Mouse (Mus musculus) liver, embryonic 14.5 days (tissue): ENCODE data around the gene Rora. TPM values are rescaled to one million over a fixed set of nuclear protein-coding genes. Genes with fewer than 3 reads are reported as not detected.

Experiments used
- ATAC-seq: fragments of 200-750 bp; cut with Nextera tagmentation; 2 replicates; pipeline ENCODE4 v1.8.0; 2017; ENCODE audit warnings: moderate number of reproducible peaks, mild to moderate bottlenecking, moderate library complexity; ENCODE audit not compliant: insufficient read depth
- DNase-seq, 3 experiments: peaks; one replicate each; pipeline ENCODE4 v3.0.0-alpha.2; 2012 to 2013; ENCODE audit warnings: low read depth in 3 of 3, low spot score in 3 of 3
- H3K27ac ChIP-seq: fragments of 300-500 bp; sonication (generic); 2 replicates; pipeline ENCODE4 v1.5.1; 2014; ENCODE audit warnings: moderate library complexity, mild to moderate bottlenecking, control low read depth, inconsistent platforms
- H3K27me3 ChIP-seq: fragments of 300-500 bp; sonication (generic); 2 replicates; pipeline ENCODE4 v1.6.1; 2014; ENCODE audit warnings: mild to moderate bottlenecking, low read length, moderate library complexity; ENCODE audit not compliant: control insufficient read depth, insufficient read depth
- H3K36me3 ChIP-seq: fragments of 300-500 bp; sonication (generic); replicated peaks from 2 replicates; pipeline ENCODE4 v1.6.1; 2014; ENCODE audit warnings: low read depth; ENCODE audit not compliant: control insufficient read depth, insufficient read depth
- H3K4me1 ChIP-seq, 2 experiments: fragments of 200-500 bp in 1 of 2; fragments of 300-500 bp in 1 of 2; sonication (generic) in 1 of 2; replicated peaks; 2 replicates each; pipeline ENCODE4 v1.6.1; 2012 to 2014; ENCODE audit warnings: antibody characterized with exemption in 1 of 2, inconsistent platforms in 1 of 2, low read length in 1 of 2; ENCODE audit not compliant: control insufficient read depth in 2 of 2, insufficient read depth in 2 of 2
- H3K4me2 ChIP-seq: fragments of 300-500 bp; sonication (generic); 2 replicates; pipeline ENCODE4 v1.6.1; 2014; ENCODE audit warnings: low read depth, mild to moderate bottlenecking, control low read depth, moderate library complexity
- H3K4me3 ChIP-seq, 2 experiments: fragments of 200-500 bp in 1 of 2; fragments of 300-500 bp in 1 of 2; sonication (generic) in 1 of 2; 2 replicates each; pipeline ENCODE4 v1.5.1; 2012 to 2014; ENCODE audit warnings: low read depth in 2 of 2, low read length in 2 of 2, mild to moderate bottlenecking in 2 of 2, control low read depth in 1 of 2, inconsistent platforms in 1 of 2, moderate library complexity in 1 of 2; ENCODE audit not compliant: insufficient read depth in 1 of 2
- H3K9ac ChIP-seq: fragments of 300-500 bp; sonication (generic); replicated peaks from 2 replicates; pipeline ENCODE4 v1.6.1; 2014; ENCODE audit warnings: mild to moderate bottlenecking, control low read depth, moderate library complexity
- H3K9me3 ChIP-seq: fragments of 300-500 bp; sonication (generic); 2 replicates; pipeline ENCODE4 v1.6.1; 2016; ENCODE audit warnings: low read length, mixed read lengths; ENCODE audit not compliant: control insufficient read depth
- CTCF ChIP-seq: IDR thresholded peaks from 2 replicates; pipeline ENCODE4 v1.5.1; 2016; ENCODE audit warnings: antibody characterized with exemption, low read depth, control low read depth
- EP300 ChIP-seq: IDR thresholded peaks from 2 replicates; pipeline ENCODE4 v1.6.1; 2016; ENCODE audit warnings: antibody characterized with exemption, low read depth
- WGBS: fragments of 180-500 bp; shearing (Covaris S2); extraction: QIAGEN DNeasy Blood & Tissue Kit; methylation state at CpG from one replicate; pipeline ENCODE4 v1.1.7; 2014; ENCODE audit not compliant: insufficient replicate concordance; 5-methylcytosine and 5-hydroxymethylcytosine counted together
- polyA plus RNA-seq, 2 experiments: library from polyadenylated mRNA; depleted of rRNA in 1 of 2; stranded (reverse) in 1 of 2; unstranded in 1 of 2; fragments of >200 nt; fragmentation: Nextera tagmentation in 1 of 2; extraction: Ambion mirVana in 1 of 2; gene quantifications; 2 replicates each; pipeline versions ENCODE4 v1.2.1 to v1.2.3; 2012 to 2014

Rora gene
- polyA plus RNA-seq, 2 experiments, result 0.85 to 2.9 TPM

DNA sequence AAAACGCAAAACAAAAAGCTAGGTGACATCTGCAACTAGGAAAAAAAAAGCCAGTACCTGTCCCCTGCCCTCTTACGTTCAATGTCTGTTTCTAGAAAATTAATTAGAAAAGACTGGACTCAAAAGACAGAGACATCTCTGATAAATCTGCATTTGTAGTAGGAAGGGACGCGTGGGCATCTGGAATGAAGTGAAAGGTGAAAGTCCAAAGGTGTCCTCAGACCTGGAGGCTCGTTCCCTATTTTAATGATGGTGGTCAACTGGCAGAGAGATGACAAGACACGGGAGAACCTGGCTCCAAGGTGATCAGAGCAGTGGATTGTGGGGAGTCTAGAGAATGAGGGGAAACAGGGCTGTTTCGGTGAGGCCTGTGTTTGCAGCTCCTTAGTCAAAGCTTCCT lies 674.0 kb downstream of the Rora start:
- DNase-seq, result no peak
- peaks cover 7 to 25% of the 10 kb centered on the region in 2 experiments for H3K4me1 ChIP-seq

DNA sequence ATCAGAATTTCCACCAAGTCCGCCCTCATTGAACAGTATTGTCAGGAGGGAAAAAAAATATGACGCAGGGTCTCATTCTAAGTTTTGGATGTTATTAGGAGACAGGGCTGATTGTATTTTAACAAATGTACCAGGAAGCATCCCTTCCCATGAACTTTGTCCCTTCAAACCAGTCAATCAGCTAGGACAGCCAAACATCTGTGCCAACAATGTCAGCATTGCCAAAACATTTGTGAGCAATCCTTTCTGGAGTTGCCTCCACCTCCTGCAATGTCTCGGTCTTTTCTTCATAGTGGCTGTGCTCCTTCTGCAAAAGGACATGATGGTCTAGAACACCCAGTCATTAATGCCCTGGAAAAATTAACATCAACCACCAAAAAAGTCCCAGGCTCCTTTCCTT lies 678.2 kb downstream of the Rora start:
- H3K4me3 ChIP-seq, result no peak overlapping the region
- H3K4me1 ChIP-seq, result peaks cover 0 to 22% of the 10 kb centered on the region in 2 experiments; a peak in 2 of 4 replicates
- ATAC-seq, result no peak
- no peaks in the 10 kb centered on the region for H3K9me3 ChIP-seq
- H3K27me3 ChIP-seq, result no peaks in the 10 kb centered on the region
- 77% methylated on average over 3 of the region's 3 CpGs for WGBS
- no peak overlapping the region for H3K9ac ChIP-seq
- DNase-seq, result no peak
- no peak overlapping the region for H3K4me2 ChIP-seq
- H3K36me3 ChIP-seq, result no peaks in the 10 kb centered on the region
- H3K27ac ChIP-seq, result no peak overlapping the region
- TF ChIP-seq CTCF, result no peak
- TF ChIP-seq EP300, result no peak

More for the DNA sequence above, 674.0 kb downstream of the Rora start:
- no peak overlapping the region for H3K9ac ChIP-seq
- H3K4me3 ChIP-seq, result no peak overlapping the region
- H3K9me3 ChIP-seq, result no peaks in the 10 kb centered on the region
- no peak for ATAC-seq
- no peaks in the 10 kb centered on the region for H3K27me3 ChIP-seq
- H3K36me3 ChIP-seq, result no peaks in the 10 kb centered on the region
- WGBS, result 63% methylated on average over 7 of the region's 7 CpGs
- H3K4me2 ChIP-seq, result no peak overlapping the region
- TF ChIP-seq EP300 (no peak), CTCF (no peak)
- no peak overlapping the region for H3K27ac ChIP-seq

DNA sequence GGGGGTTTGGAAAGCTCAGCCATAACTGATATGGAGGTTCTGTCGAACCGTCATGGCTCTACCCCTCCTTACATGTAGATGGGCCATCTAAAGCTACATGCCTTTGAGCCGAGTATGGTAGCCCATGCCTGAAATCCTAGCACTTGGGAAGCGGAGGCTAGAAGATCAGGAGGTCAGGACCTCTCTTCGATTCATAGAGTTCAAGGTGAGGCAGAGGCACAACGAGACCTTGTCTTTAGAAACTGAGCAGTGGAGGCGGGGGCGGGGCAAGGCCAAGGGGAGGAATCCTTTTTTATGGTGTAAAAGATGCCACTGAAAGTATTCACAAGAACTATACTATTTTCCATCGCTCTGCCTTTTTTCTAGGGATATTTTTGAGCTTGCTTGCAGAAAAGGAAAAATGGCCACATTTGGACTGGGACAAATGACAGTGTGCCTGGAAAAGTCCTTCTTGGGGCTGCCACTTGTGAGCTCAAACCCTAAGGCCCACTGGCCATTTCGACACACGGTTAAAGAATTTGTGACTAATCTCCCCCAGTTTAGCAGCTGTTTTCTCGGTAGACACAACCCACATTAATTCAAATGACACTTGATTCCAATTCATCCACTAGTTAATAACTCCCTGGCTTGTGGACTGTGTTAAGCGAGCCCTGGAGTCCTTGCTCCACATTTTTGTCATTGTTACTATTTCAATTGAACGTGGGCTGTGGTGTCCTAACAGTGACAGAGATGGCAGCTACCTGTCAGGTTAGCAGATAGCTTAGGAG lies 679.4 kb downstream of the Rora start:
- peaks cover 0 to 19% of the 10 kb centered on the region in 2 experiments; a peak in 2 of 4 replicates for H3K4me1 ChIP-seq
- DNase-seq (no peak), ATAC-seq (no peak)
- H3K4me3 ChIP-seq, result no peak overlapping the region
- no peak overlapping the region for H3K9ac ChIP-seq
- H3K27me3 ChIP-seq, result no peaks in the 10 kb centered on the region
- no peaks in the 10 kb centered on the region for H3K9me3 ChIP-seq
- WGBS, result 66% methylated on average over 14 of the region's 14 CpGs
- H3K36me3 ChIP-seq, result no peaks in the 10 kb centered on the region
- no peak overlapping the region for H3K4me2 ChIP-seq
- no peak for TF ChIP-seq EP300
- TF ChIP-seq CTCF, result no peak
- H3K27ac ChIP-seq, result no peak overlapping the region

DNA sequence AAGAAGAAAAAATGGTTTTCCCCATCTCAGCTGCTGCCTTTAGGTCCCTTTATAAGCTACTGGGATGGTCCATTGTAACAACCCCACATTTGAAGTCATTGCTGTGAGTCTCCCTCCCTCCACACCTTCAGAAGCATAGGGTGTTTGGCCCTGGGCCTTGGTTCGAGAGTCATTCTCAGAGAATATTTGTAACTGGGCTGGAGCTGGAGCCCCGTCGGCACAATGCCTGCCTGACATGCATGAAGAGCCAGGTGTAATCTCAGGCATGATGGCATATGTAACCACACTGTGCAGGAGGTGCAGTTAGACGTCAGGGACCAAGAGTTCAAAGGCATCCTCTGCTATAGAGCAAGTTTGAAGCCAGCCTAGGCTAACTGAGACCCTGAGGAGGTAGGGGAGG lies 680.1 kb downstream of the Rora start:
- Histone ChIP-seq H3K27me3 (no peaks in the 10 kb centered on the region), H3K36me3 (no peaks in the 10 kb centered on the region), H3K4me1 (peaks cover 0 to 19% of the 10 kb centered on the region in 2 experiments; a peak in 2 of 4 replicates), H3K9me3 (no peaks in the 10 kb centered on the region), H3K4me3 (no peak overlapping the region), H3K4me2 (no peak overlapping the region), H3K9ac (no peak overlapping the region), H3K27ac (no peak overlapping the region)
- ATAC-seq, result no peak
- WGBS, result 65% methylated on average over 4 of the region's 4 CpGs
- no peak for TF ChIP-seq CTCF
- no peak for TF ChIP-seq EP300
- DNase-seq, result no peak

DNA sequence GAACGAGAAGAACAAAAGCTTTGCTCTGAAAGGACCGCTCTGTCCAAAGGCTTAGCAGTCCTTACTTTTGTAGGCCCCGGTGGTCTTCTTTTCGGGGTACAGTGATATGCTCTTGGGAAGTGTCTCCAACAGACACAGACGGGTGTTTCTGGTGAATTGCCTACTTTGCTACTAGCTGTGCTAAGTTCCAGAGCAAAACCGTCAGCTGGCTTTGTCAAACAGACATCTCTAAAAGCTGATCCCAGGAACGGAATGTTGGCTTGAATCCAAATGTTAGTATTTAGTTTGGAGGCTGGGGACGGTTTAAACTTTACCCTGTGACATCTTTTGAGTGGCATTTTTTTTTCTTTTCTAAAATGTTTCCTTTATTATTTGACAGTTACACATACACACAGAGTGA lies 680.5 kb downstream of the Rora start:
- Histone ChIP-seq H3K36me3 (no peaks in the 10 kb centered on the region), H3K4me2 (no peak overlapping the region), H3K27me3 (no peaks in the 10 kb centered on the region), H3K9me3 (no peaks in the 10 kb centered on the region), H3K4me1 (peaks cover 0 to 19% of the 10 kb centered on the region in 2 experiments; a peak in 2 of 4 replicates), H3K4me3 (no peak overlapping the region), H3K27ac (no peak overlapping the region), H3K9ac (no peak overlapping the region)
- DNase-seq (peak in 2 of 3 experiments; percentile 18 to 19), ATAC-seq (no peak)
- TF ChIP-seq CTCF (no peak), EP300 (no peak)
- 57% methylated on average over 8 of the region's 8 CpGs for WGBS
